Mouse (Mus musculus) heart, postnatal 10 days (tissue): ENCODE results near the gene Fstl1. TPM values are rescaled to one million over a fixed set of nuclear protein-coding genes. Genes with fewer than 3 reads are reported as not detected.

Source experiments
- DNase-seq, 2 experiments: peaks; one replicate each; pipeline ENCODE4 v3.0.0; 2021
- intact Hi-C: fragments of 180-260 bp; cut with DNase I; formaldehyde crosslinking; loops from one replicate; pipeline ENCODE4 v1.15.1; 2025
- total RNA-seq, 2 experiments: library from RNA; stranded (reverse); gene quantifications; 2 replicates each; pipeline ENCODE4 v1.2.3; 2021

The Fstl1 gene
- total RNA-seq, 2 experiments from 2014 or later = 352 to 420 TPM

GRCm38 (mm10) chr16:37784526-37784925 is 7.9 kb downstream of the Fstl1 start:
- intact Hi-C loops = no loop called here

GRCm38 (mm10) chr16:37787558-37788194 is 11.0 kb downstream of the Fstl1 start:
- peak in 1 of 2 experiments; percentile 21 for DNase-seq
- intact Hi-C loops = no loop called here

More at GRCm38 (mm10) chr16:37784526-37784925, 7.9 kb downstream of the Fstl1 start:
- DNase-seq = no peak

- peak; percentile 86 to 89 for DNase-seq
Observed at GRCm38 (mm10) chr16:37788367-37789014, 11.8 kb downstream of the Fstl1 start.

GRCm38 (mm10) chr16:37789015-37789381 is 12.3 kb downstream of the Fstl1 start:
- intact Hi-C loops = no loop called here
- DNase-seq = peak; percentile 60 to 70

More at GRCm38 (mm10) chr16:37788367-37789014, 11.8 kb downstream of the Fstl1 start:
- intact Hi-C loops = no loop called here

- intact Hi-C loops = no loop called here
- peak in 1 of 2 experiments; percentile 32 for DNase-seq
Observed at GRCm38 (mm10) chr16:37789394-37789920, 12.8 kb downstream of the Fstl1 start.

- intact Hi-C loops = no loop called here
- DNase-seq = peak; percentile 51 to 66
Observed at GRCm38 (mm10) chr16:37790008-37790780, 13.5 kb downstream of the Fstl1 start.

GRCm38 (mm10) chr16:37790781-37791175 is 14.1 kb downstream of the Fstl1 start:
- DNase-seq = peak; percentile 64 to 66
- intact Hi-C loops = no loop called here

- intact Hi-C loops = no loop called here
- DNase-seq = no peak
Observed at GRCm38 (mm10) chr16:37795651-37796150, 19.0 kb downstream of the Fstl1 start.

- intact Hi-C loops = no loop called here
- no peak for DNase-seq
Observed at GRCm38 (mm10) chr16:37796270-37796669, 19.6 kb downstream of the Fstl1 start.

- DNase-seq = no peak
- intact Hi-C loops = no loop called here
Observed at GRCm38 (mm10) chr16:37801097-37801496, 24.4 kb downstream of the Fstl1 start.

GRCm38 (mm10) chr16:37802686-37803295 is 26.1 kb downstream of the Fstl1 start:
- DNase-seq = no peak
- intact Hi-C loops = no loop called here

GRCm38 (mm10) chr16:37803387-37803950 is 26.8 kb downstream of the Fstl1 start:
- no peak for DNase-seq
- intact Hi-C loops = no loop called here

GRCm38 (mm10) chr16:37805746-37806495 is 29.2 kb downstream of the Fstl1 start:
- peak in 1 of 2 experiments; percentile 23 for DNase-seq
- intact Hi-C loops = no loop called here

- no peak for DNase-seq
- intact Hi-C loops = no loop called here
Observed at GRCm38 (mm10) chr16:37807269-37807668, 30.6 kb downstream of the Fstl1 start.

GRCm38 (mm10) chr16:37808866-37809622 is 32.4 kb downstream of the Fstl1 start:
- intact Hi-C loops = no loop called here
- DNase-seq = peak; percentile 58 to 62

- DNase-seq = peak; percentile 43 to 44
- intact Hi-C loops = no loop called here
Observed at GRCm38 (mm10) chr16:37809623-37809992, 32.9 kb downstream of the Fstl1 start.

- intact Hi-C loops = loop anchor here (1.0 to 10.0 kb wide), 3 partner anchors 127 to 703 kb away; no protein-coding TSS in a partner anchor
- DNase-seq = no peak
Observed at GRCm38 (mm10) chr16:37811874-37812273, 35.2 kb downstream of the Fstl1 start.

GRCm38 (mm10) chr16:37812474-37812886 is 35.8 kb downstream of the Fstl1 start:
- intact Hi-C loops = loop anchor here (1.0 to 10.0 kb wide), 3 partner anchors 127 to 704 kb away; no protein-coding TSS in a partner anchor
- peak; percentile 59 to 66 for DNase-seq
